Mouse (Mus musculus) gastrocnemius, adult 8-10 months (tissue): ENCODE data around the gene Cldn7. TPM values are rescaled to one million over a fixed set of nuclear protein-coding genes. Genes with fewer than 3 reads are reported as not detected.
"Not testable (repeated sequence)": the region's sequence is repeated elsewhere in the genome, so short reads cannot be mapped to it uniquely, and the experiment has no call there.

Experiments
- DNase-seq, 2 experiments: peaks; one replicate each; pipeline ENCODE4 v3.0.0; 2022; ENCODE audit warnings: low spot score in 2 of 2
- microRNA-seq: library from miRNA; unstranded; fragments of <30 nt; microRNA quantifications from one replicate; pipeline ENCODE4 v1.2.0, GENCODE M21; 2022
- total RNA-seq, 4 experiments: library from RNA; stranded (reverse); gene quantifications; 2 replicates each; pipeline ENCODE4 v1.2.4; 2022

Gene Cldn7
- total RNA-seq, 4 experiments from 2014 or later = not detected

GRCm38 (mm10) chr11:70013408-70013807, 48.8 kb downstream of the Cldn7 start:
- DNase-seq = no peak

- no peak for DNase-seq
Observed at GRCm38 (mm10) chr11:70014051-70014450, 49.5 kb downstream of the Cldn7 start.

GRCm38 (mm10) chr11:70014880-70015558, 50.4 kb downstream of the Cldn7 start, which contains the start of gene Acadvl:
Gene Acadvl, minus strand, starts transcription at chr11:70015411.
- peak; percentile 88 to 90 for DNase-seq

GRCm38 (mm10) chr11:70015677-70016076, 51.1 kb downstream of the Cldn7 start:
- no peak for DNase-seq

GRCm38 (mm10) chr11:70016177-70016576, 51.6 kb downstream of the Cldn7 start:
- DNase-seq = not testable (repeated sequence)

GRCm38 (mm10) chr11:70016669-70017068, 52.1 kb downstream of the Cldn7 start, which contains the start of gene Dlg4:
Gene Dlg4, plus strand, starts transcription at chr11:70016942.
- no peak for DNase-seq

DNA sequence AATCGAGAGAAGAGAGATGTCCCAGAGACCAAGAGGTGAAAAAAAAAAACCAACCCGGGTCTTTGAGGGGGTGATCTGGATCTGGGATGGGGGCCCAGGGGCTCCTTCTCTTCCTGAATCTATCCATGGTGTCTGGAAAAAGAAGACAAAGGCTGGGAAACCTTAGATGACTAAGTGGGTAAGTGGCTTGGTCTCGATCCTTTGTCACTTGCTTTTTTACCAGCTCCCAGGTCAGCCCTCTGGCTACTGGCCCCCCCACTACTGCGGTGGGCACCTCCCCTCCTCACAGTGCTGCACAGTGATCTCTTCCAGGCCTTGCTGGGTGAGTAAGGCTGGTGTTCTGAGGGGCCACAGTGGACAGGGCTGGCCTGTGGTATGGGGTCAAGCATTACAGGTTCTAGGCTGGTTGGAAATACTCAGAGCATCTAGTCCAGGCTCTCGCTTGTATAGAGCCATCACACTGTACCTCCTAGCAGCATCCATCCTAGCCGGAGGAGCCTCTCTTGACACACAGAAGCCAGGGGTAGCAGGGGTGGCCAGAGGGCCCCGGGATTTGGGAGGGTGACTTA, 52.7 kb downstream of the Cldn7 start:
- no peak for DNase-seq

Small RNA genes lying within 50 kb of the gene (microRNA-seq; reads per million reads assigned to microRNA genes)
- gene Gm44349 = not detected
- 713 reads per million, percentile 75 among the genes with 10 or more reads in this experiment for gene Mir324

Other genes starting within 250 kb of the Cldn7 start
- 10 to 100 TPM; 27.8 to 38.4 (median 35.3) TPM for gene Polr2a, start 206.1 kb upstream of the Cldn7 start, total RNA-seq
- gene Slc35g3, start 202.8 kb upstream of the Cldn7 start, total RNA-seq = not detected
- 10 to 100 TPM; 35.6 to 40.3 (median 38.5) TPM for gene Zbtb4, start 198.9 kb upstream of the Cldn7 start, total RNA-seq
- 10 to 100 TPM; 25.2 to 33.8 (median 28.9) TPM for gene Chrnb1, start 168.8 kb upstream of the Cldn7 start, total RNA-seq
- gene Fgf11, start 162.9 kb upstream of the Cldn7 start, total RNA-seq = 1 to 10 TPM; 2.5 to 5.8 (median 4.0) TPM
- under 1 TPM; 0.17 to 0.31 (median 0.24) TPM for gene Tmem102, start 159.2 kb upstream of the Cldn7 start, total RNA-seq
- not detected for gene Gm39566, start 149.5 kb upstream of the Cldn7 start, total RNA-seq
- not detected for gene Spem2, start 146.3 kb upstream of the Cldn7 start, total RNA-seq
- gene Spem1, start 142.6 kb upstream of the Cldn7 start, total RNA-seq = not detected
- 1 to 10 TPM; 1.3 to 2.4 (median 1.7) TPM for gene Nlgn2, start 127.0 kb upstream of the Cldn7 start, total RNA-seq
- 100 to 1,000 TPM; 143 to 214 (median 181) TPM for gene Tmem256, start 126.3 kb upstream of the Cldn7 start, total RNA-seq
- 10 to 100 TPM in 2 of 4 experiments, 1 to 10 TPM in 2; 8.7 to 10.6 (median 9.4) TPM for gene Plscr3, start 118.4 kb upstream of the Cldn7 start, total RNA-seq
- under 1 TPM in 1 of 4 experiments, not detected in 3; 0.31 TPM for gene Tnk1, start 106.0 kb upstream of the Cldn7 start, total RNA-seq
- gene Tmem95, start 86.8 kb upstream of the Cldn7 start, total RNA-seq = not detected
- gene Kctd11, start 83.4 kb upstream of the Cldn7 start, total RNA-seq = 1 to 10 TPM in 2 of 4 experiments, under 1 TPM in 2; 0.97 to 1.3 (median 1.1) TPM
- gene Acap1, start 69.2 kb upstream of the Cldn7 start, total RNA-seq = under 1 TPM in 3 of 4 experiments, not detected in 1; 0.15 to 0.21 (median 0.19) TPM
- 1 to 10 TPM in 1 of 4 experiments, under 1 TPM in 3; 0.22 to 1.1 (median 0.57) TPM for gene 2810408A11Rik, start 63.8 kb upstream of the Cldn7 start, total RNA-seq
- gene Neurl4, start 63.7 kb upstream of the Cldn7 start, total RNA-seq = 10 to 100 TPM; 21.6 to 31.3 (median 25.5) TPM
- gene Gps2, start 50.9 kb upstream of the Cldn7 start, total RNA-seq = 10 to 100 TPM; 38.6 to 53.2 (median 50.3) TPM
- gene Eif5a, start 42.8 kb upstream of the Cldn7 start, total RNA-seq = 100 to 1,000 TPM; 443 to 477 (median 467) TPM
- gene Ybx2, start 29.0 kb upstream of the Cldn7 start, total RNA-seq = 10 to 100 TPM in 1 of 4 experiments, 1 to 10 TPM in 3; 8.5 to 11.4 (median 9.2) TPM
- 100 to 1,000 TPM; 397 to 490 (median 424) TPM for gene Slc2a4, start 16.6 kb upstream of the Cldn7 start, total RNA-seq
- 100 to 1,000 TPM; 266 to 308 (median 283) TPM for gene Ctdnep1, start 16.4 kb downstream of the Cldn7 start, total RNA-seq
- gene Elp5, start 17.7 kb downstream of the Cldn7 start, total RNA-seq = 10 to 100 TPM; 38.8 to 40.8 (median 39.4) TPM
- gene Gabarap, start 26.4 kb downstream of the Cldn7 start, total RNA-seq = 100 to 1,000 TPM; 186 to 216 (median 214) TPM
- gene Phf23, start 31.0 kb downstream of the Cldn7 start, total RNA-seq = 10 to 100 TPM; 20.5 to 28.5 (median 23.0) TPM
- 1 to 10 TPM; 3.8 to 5.2 (median 4.5) TPM for gene Dvl2, start 35.8 kb downstream of the Cldn7 start, total RNA-seq
- gene Acadvl, start 50.6 kb downstream of the Cldn7 start, total RNA-seq = 100 to 1,000 TPM; 288 to 338 (median 299) TPM
- 1 to 10 TPM; 3.3 to 6.9 (median 4.2) TPM for gene Dlg4, start 52.2 kb downstream of the Cldn7 start, total RNA-seq
- gene Asgr1, start 89.3 kb downstream of the Cldn7 start, total RNA-seq = not detected
- not detected for gene Asgr2, start 127.9 kb downstream of the Cldn7 start, total RNA-seq
- 1 to 10 TPM in 2 of 4 experiments, under 1 TPM in 2; 0.60 to 2.0 (median 0.94) TPM for gene Mgl2, start 165.6 kb downstream of the Cldn7 start, total RNA-seq
- 1 to 10 TPM; 1.6 to 3.6 (median 2.8) TPM for gene Clec10a, start 191.4 kb downstream of the Cldn7 start, total RNA-seq
- gene Slc16a11, start 248.0 kb downstream of the Cldn7 start, total RNA-seq = under 1 TPM in 2 of 4 experiments, not detected in 2; 0.27 to 0.46 TPM